Mouse (Mus musculus) brain, embryonic 18.5 days (tissue): ENCODE data around the gene Lrrc32.

Experiments used
- DNase-seq: peaks from one replicate; pipeline ENCODE4 v3.0.0-alpha.2; 2012; ENCODE audit warnings: low read depth, low spot score

The Lrrc32 gene

DNA sequence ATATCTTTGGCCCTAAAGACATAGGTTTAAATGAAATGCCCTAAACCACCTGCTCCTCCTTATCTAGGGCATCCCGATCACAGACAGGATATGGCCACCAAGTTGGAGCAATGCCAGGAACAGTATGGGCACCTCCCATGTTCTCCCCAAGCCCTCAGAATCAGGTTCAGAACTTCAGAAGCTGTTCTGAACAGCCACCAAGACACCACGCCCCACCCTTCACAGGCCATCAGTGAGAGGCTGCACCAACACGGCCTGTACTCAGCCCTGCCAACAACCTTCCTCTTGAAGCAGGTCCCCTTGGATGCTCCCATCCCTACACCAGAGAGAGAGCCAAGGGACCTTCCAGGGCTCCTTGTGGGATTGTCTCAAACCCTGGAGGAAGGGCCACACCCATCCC, 55.5 kb downstream of the Lrrc32 start:
- DNase-seq: no peak

- no peak for DNase-seq
Measured at GRCm38 (mm10) chr7:98548839-98549238, 59.8 kb downstream of the Lrrc32 start.

DNA sequence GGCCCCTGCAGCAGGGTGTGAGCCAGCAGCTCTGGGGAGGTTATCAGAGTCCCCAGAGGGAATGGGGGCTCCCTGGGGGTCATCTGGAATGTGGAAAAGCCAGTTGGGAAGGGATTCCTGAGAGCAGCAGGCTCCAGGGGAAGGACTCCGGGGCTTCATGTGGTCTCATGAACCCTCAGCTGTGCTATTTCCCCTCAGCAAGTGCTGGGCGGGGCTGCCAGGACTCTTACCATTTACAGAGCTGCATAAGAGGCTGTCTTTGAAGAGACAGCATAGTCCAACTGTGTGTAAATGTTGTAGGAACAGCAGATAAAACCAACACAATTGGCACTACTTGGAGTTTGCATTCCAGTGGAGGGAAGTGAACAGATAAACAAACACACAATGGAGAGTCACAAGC, 61.5 kb downstream of the Lrrc32 start:
- DNase-seq: no peak

- DNase-seq: no peak
Measured at GRCm38 (mm10) chr7:98551041-98551440, 62.0 kb downstream of the Lrrc32 start.
